Mouse (Mus musculus): ENCODE results near the gene Rbms3.
A peak's percentile ranks its signal among the peaks of the same experiment; 100 is the strongest.

Gene Rbms3

DNA sequence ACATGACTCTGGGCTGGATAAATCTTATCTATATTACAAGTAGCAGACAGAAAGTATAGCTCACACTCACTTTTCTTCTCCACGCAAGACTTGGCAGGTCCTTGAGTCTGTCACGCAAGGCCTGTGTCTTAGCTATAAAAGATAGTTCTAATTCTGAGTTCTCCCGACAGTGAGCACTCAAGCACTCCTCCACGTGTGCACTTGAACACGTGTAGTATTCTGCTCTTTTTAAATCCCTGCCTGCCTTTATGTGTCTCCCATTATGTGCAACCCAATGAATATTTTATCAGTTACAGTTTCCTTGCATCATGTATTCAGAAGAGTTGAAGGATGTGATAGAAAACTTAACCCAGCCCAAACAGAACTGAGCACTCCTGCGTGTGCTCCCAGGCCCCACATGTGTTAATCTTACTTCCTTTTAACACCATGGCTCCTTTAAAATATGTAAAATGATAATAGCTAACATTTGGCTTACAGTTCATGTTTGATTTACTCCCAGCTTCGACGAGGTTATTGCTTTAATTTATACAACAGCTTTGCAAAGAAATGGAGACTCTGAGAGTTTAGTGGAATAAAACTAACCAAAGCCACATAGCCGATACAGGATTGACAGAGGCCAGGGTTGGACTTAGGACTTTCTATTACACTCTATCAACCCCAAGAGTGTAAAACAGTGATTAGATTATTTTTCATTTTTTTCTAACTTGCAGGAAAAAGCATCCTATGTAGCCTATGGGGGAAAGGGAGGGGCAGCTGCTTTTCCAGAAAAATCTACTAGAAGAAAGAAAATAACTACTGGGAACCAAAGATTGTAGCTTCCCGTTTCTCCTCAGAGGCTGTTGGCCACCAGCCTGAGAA lies 749.9 kb downstream of the Rbms3 start:
- DNase-seq = peak; percentile 22

- DNase-seq = peak; percentile 76
Measured at GRCm38 (mm10) chr9:116876786-116877185, 752.9 kb downstream of the Rbms3 start.

DNA sequence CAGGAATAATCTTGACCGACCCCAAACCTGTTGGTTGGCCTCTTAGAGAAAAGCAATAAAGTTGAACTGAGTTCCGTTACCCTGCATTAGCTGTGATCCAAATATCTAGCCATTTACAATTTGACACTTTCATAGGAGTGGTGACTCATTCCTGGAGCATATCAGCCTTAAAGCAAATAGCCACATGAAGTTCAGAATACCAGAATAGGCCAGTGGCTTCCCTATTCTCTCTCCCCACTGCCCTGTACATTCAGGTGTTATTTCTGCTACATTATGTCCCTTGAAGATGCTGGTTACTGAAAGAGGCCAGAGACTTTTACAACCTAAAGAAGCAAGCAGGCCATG lies 755.8 kb downstream of the Rbms3 start:
- DNase-seq = no peak

DNA sequence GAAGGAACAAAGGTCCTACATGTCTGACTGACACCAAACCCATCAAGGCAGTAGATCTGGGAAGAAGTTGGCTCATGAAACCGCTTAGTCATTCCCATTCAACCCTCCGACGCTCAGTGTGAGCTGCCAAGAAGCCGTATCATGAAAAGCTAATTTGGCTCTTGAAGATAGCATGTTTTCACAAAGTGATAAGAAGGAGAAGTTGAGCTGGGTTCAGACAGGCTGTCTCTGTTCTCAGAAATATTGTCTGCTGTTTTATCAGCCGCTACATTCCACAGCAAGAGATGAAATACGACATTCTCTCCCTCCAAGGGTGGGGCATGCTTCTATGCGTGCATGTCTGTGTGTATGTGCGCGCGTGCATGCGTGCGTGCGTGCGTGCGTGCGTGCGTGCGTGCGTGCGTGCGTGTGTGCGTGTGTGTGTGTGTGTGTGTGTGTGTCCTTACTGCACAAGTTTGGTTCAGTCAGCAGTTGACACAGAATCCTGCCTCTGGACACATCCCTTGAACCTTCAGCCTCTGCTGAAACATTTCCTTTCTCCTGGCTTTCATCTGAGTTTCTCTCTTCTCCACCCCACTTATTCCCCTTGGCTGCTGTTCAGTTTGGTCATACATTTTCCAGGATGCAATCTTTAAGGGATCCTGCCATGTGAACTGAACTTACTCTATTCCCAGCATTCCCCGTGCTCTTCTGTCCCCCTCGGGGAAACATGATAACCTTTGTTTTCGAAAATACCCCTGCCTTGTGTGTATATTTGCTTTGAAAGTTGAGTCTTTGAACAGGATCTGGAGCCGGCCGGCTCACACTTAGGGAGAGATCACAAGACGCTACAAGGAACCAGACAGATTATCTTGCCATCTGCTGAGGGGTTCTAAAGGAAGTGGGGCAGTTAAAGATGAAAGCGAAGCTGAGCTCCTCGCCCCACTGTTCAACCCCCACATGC lies 756.4 kb downstream of the Rbms3 start:
- DNase-seq = peak; percentile 97

- peak; percentile 62 for DNase-seq
Measured at GRCm38 (mm10) chr9:116872346-116872745, 757.4 kb downstream of the Rbms3 start.

- peak; percentile 46 for DNase-seq
Measured at GRCm38 (mm10) chr9:116871576-116871975, 758.1 kb downstream of the Rbms3 start.

DNA sequence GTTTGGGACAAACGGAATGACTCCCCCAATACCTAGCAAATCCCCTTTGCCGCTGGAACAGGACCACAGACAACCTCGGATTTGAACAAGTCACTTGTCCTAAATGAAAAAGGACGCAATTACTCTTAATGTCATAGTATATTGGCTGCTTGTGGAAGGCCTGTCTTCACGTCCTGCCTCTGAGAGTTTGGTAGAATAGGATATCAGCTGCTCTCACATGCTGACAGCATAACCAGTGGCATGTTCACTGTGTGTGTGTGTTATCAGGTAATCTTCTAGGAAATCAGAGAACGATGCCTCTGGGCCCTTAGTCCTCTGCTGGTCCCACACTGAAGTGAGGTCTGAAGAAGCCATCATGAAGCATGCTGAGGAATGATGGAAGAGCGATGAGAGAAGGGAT lies 763.7 kb downstream of the Rbms3 start:
- peak; percentile 70 for DNase-seq

DNA sequence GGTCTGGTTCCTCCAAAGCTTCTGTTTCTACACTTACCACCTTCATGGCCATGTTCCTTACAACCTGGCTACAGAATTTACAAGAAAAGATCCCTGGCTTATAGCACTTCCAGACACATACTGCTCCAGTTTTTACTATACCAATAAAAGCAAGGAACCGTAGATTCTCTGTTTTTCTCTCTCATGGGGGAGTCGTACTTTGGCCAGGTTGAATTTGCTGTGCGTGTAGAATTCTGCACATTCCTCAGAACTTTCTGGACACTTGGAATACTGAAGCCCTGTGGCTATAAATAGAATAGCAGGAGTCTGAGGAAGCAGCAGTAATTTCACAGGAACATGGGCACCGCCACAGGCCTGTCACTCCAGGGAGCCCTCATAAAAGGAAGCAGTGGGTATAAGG lies 766.1 kb downstream of the Rbms3 start:
- peak; percentile 79 for DNase-seq

- DNase-seq = peak; percentile 68
Measured at GRCm38 (mm10) chr9:116862341-116862740, 767.4 kb downstream of the Rbms3 start.

DNA sequence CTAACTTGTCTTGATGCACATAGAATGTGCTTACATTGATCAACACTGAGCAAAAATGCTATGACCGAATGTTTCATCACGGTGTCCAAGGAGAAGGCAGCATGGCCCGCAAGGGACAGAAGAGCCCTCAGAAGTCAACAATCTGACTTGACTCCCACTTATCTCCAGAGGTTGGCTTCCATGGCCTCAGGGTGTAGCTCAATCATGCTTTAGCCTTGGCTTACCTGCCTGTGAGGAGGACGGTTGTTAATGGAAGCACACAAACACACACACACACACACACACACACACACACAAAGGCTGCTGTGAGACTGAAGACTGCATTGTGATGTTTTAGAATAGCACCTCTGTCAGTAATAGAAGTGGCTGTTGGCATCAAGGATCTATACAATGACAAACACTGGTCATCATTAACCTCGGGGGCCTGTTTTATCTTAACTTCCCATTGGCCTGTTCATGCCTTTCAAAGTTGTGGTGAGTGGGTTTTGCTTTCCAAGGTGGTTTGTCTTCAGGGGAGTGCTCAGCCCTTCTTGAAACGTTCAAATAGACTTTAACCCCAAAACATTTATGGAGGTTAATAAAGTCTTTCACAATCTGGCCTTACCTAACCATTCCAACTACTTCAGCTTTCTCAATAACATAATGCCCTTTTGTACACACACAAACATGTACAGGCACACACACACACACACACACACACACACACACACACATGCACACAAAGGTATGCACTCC lies 771.7 kb downstream of the Rbms3 start:
- DNase-seq = peak; percentile 23

GRCm38 (mm10) chr9:116857151-116857550 lies 772.6 kb downstream of the Rbms3 start:
- peak; percentile 74 for DNase-seq

DNA sequence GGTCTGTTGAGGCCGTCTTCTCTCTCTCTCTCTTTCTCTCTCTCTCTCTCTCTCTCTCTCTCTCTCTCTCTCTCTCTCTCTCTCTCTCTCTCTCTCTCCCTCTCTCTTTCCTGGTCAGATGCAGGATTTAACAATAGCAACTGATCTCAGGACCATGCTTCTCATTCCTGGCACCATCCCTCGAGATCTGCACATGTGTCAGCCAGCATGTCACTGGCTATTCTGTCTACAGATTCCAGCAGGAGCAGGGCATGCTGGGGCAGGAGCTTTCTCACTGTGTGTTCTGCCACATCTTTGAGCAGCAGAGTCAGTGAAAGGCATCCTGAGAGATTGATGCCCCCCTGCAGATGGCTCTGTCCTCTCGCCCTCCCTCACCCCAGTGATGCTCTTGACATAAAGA lies 774.0 kb downstream of the Rbms3 start:
- peak; percentile 91 for DNase-seq

GRCm38 (mm10) chr9:116848905-116849304 lies 780.8 kb downstream of the Rbms3 start:
- DNase-seq = peak; percentile 70

DNA sequence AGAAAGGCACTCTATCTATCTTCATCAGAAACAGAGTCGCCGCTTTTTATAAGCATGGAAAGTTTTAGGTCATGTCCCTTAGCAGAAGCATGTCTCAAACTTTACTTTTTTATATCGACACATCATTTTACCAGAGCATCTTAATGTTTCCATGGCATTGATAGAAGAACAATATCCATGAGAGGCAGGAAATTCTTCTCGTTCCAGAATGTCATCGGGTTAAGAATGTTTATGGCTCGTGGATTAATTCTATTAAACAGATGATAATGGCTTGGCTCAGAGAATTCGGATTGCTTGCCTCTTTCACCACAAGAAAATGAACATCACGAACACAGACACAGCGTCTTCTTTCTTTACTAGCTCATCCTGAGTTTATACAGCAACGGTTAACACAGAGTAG lies 781.5 kb downstream of the Rbms3 start:
- peak; percentile 31 for DNase-seq

- peak; percentile 99 for DNase-seq
Measured at GRCm38 (mm10) chr9:116847241-116848135, 782.2 kb downstream of the Rbms3 start.

GRCm38 (mm10) chr9:116834949-116835348 lies 794.8 kb downstream of the Rbms3 start:
- peak; percentile 79 for DNase-seq

- DNase-seq = peak; percentile 46
Measured at GRCm38 (mm10) chr9:116833677-116834076, 796.0 kb downstream of the Rbms3 start.

GRCm38 (mm10) chr9:116832822-116833221 lies 796.9 kb downstream of the Rbms3 start:
- no peak for DNase-seq

DNA sequence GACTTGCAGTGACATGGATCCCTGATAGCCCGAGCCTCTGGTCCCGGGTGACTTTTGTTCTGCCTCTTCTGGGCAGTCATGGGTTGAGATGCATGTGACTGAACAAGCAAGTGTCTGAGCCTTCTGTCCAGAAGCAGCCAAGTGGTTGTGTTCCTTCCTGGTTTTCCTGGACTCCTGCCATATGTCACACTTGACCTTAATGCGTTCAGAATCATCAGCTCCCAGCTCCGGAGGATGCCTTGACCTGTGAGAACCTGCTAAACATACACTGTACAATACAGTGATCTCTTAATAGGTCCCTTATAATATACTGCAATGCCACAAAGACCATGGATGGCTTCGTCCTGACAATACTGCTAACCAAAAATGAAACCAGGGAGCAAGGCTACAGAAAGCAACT lies 798.3 kb downstream of the Rbms3 start:
- DNase-seq = peak; percentile 93

GRCm38 (mm10) chr9:116829929-116830328 lies 799.8 kb downstream of the Rbms3 start:
- peak; percentile 71 for DNase-seq

- peak; percentile 21 for DNase-seq
Measured at GRCm38 (mm10) chr9:116821601-116822000, 808.1 kb downstream of the Rbms3 start.

DNA sequence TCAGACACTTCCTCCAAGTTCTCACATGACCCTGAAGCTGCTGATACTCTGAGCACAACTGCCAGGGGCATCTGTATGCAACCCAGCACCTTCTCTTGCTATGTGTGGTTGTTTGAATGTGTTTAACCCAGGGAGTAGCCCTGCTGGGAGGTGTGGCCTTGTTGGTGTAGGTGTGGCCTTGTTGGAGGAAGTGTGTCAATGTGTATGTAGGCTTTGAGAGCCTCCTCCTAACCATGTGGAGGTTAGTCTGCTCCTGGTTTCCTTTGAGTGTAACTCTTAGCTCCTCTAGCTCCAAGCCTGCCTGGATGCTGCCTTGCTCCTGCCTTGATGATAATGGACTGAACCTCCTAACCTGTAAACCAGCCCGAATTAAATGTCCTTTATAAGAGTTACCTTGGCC lies 812.5 kb downstream of the Rbms3 start:
- DNase-seq = no peak
